Mouse (Mus musculus): ENCODE results near the gene Wdr25. TPM values are rescaled to one million over a fixed set of nuclear protein-coding genes. Genes with fewer than 3 reads are reported as not detected.

The Wdr25 gene
- 0.90 TPM for polyA plus RNA-seq (2014; fragmentation: Illumina TruSeq; extraction: RNeasy Lipid Tissue Mini Kit (QIAGEN cat#74804); ENCODE audit: low read depth, low replicate concordance)

GRCm38 (mm10) chr12:108892989-108893714, at the start of gene Wdr25:
Gene Wdr25, plus strand, starts transcription at chr12:108893631.

GRCm38 (mm10) chr12:108893715-108894431, 442 bp downstream of the Wdr25 start, which contains the start of gene Wars:
Gene Wars, minus strand, starts transcription at chr12:108894174.

GRCm38 (mm10) chr12:109068167-109068653, 174.8 kb downstream of the Wdr25 start, which contains the start of gene Begain:
Gene Begain, minus strand, starts transcription at chr12:109068217.

Other genes starting within 250 kb of the Wdr25 start
- not detected for gene Degs2, start 191.3 kb upstream of the Wdr25 start, polyA plus RNA-seq (2014; fragmentation: Illumina TruSeq; extraction: RNeasy Lipid Tissue Mini Kit (QIAGEN cat#74804); ENCODE audit: low read depth, low replicate concordance)
- gene Yy1, start 100.7 kb upstream of the Wdr25 start, polyA plus RNA-seq (2014; fragmentation: Illumina TruSeq; extraction: RNeasy Lipid Tissue Mini Kit (QIAGEN cat#74804); ENCODE audit: low read depth, low replicate concordance) = 47.5 TPM
- gene Slc25a29, start 57.7 kb upstream of the Wdr25 start, polyA plus RNA-seq (2014; fragmentation: Illumina TruSeq; extraction: RNeasy Lipid Tissue Mini Kit (QIAGEN cat#74804); ENCODE audit: low read depth, low replicate concordance) = not detected
- gene Slc25a47, start 57.6 kb upstream of the Wdr25 start, polyA plus RNA-seq (2014; fragmentation: Illumina TruSeq; extraction: RNeasy Lipid Tissue Mini Kit (QIAGEN cat#74804); ENCODE audit: low read depth, low replicate concordance) = 0.22 TPM
- 5.2 TPM for gene Wars, start 543 bp downstream of the Wdr25 start, polyA plus RNA-seq (2014; fragmentation: Illumina TruSeq; extraction: RNeasy Lipid Tissue Mini Kit (QIAGEN cat#74804); ENCODE audit: low read depth, low replicate concordance)
- gene Begain, start 174.6 kb downstream of the Wdr25 start, polyA plus RNA-seq (2014; fragmentation: Illumina TruSeq; extraction: RNeasy Lipid Tissue Mini Kit (QIAGEN cat#74804); ENCODE audit: low read depth, low replicate concordance) = 0.11 TPM